Mouse (Mus musculus): ENCODE results near the gene Ace. TPM values are rescaled to one million over a fixed set of nuclear protein-coding genes. Genes with fewer than 3 reads are reported as not detected.

Gene Ace
- polyA plus RNA-seq, 1 experiment from 2014 or later: 3.1 TPM

DNA sequence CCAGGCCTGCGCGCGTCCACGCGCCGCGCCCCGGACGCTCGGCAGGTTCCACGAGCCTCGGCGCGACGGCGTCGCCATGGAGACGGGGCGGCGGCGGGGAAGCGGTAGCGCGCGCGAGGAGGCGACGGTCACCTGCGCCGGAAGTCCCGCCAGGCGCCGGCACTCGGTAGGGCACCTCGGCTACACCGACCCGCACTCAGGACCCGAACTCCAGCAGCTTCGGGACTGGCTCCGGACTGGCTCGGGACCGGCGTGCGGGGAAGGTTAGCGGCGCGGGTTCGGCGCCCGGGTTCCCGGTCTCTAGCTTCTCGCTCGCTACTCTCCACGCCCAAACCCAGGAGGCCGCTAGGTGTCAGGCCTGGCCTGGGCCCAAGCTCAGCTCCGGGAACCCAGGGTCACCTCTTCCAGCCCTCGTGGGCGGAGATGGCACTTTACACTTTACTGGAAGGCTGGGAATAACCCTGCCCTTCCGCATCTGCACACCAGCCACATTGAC, 23.6 kb upstream of the Ace start:
- peak overlapping the region; percentile 75 for H3K9ac ChIP-seq (ENCODE audit: low read length)
- H3K9me3 ChIP-seq (replicated peaks; ENCODE audit: control insufficient read depth, low read length): no peaks in the 10 kb centered on the region
- H3K4me3 ChIP-seq (ENCODE audit: low read length): peak overlapping the region; percentile 70
- under 1% methylated on average over 59 of the region's 59 CpGs for WGBS
- peak; percentile 64 for ATAC-seq (replicated peaks; ENCODE audit: extremely low read depth, insufficient read depth, low FRiP score)
- peak overlapping the region; percentile 81 for H3K27ac ChIP-seq (ENCODE audit: low read length)
- peak overlapping the region; percentile 99 for H3K4me2 ChIP-seq (ENCODE audit: low read depth, low read length)
- no peaks in the 10 kb centered on the region for H3K36me3 ChIP-seq (ENCODE audit: control insufficient read depth, insufficient read depth)
- H3K4me1 ChIP-seq (ENCODE audit: control insufficient read depth, insufficient read depth, low read length): peaks cover 15% of the 10 kb centered on the region
- peaks cover 11% of the 10 kb centered on the region; the same call in 1 of the 2 replicates for H3K27me3 ChIP-seq (ENCODE audit: control insufficient read depth, insufficient read depth, low read length)

GRCm38 (mm10) chr11:105944770-105945672, 22.7 kb upstream of the Ace start:
- Histone ChIP-seq H3K9me3 (replicated peaks; ENCODE audit: control insufficient read depth, low read length) (no peaks in the 10 kb centered on the region), H3K4me2 (ENCODE audit: low read depth, low read length) (peak overlapping the region; percentile 99), H3K9ac (ENCODE audit: low read length) (peak overlapping the region; percentile 9; the same call in 1 of the 2 replicates), H3K27me3 (ENCODE audit: control insufficient read depth, insufficient read depth, low read length) (peaks cover 14% of the 10 kb centered on the region; the same call in 1 of the 2 replicates), H3K27ac (ENCODE audit: low read length) (peak overlapping the region; percentile 81), H3K4me1 (ENCODE audit: control insufficient read depth, insufficient read depth, low read length) (peaks cover 15% of the 10 kb centered on the region), H3K36me3 (ENCODE audit: control insufficient read depth, insufficient read depth) (no peaks in the 10 kb centered on the region), H3K4me3 (ENCODE audit: low read length) (peak overlapping the region; percentile 70)
- 58% methylated on average over 16 of the region's 16 CpGs for WGBS
- peak; percentile 42 for ATAC-seq (replicated peaks; ENCODE audit: extremely low read depth, insufficient read depth, low FRiP score)

GRCm38 (mm10) chr11:105946694-105947154, 21.0 kb upstream of the Ace start:
- H3K4me3 ChIP-seq (ENCODE audit: low read length): no peak overlapping the region
- H3K9me3 ChIP-seq (replicated peaks; ENCODE audit: control insufficient read depth, low read length): no peaks in the 10 kb centered on the region
- H3K9ac ChIP-seq (ENCODE audit: low read length): no peak overlapping the region
- H3K4me1 ChIP-seq (ENCODE audit: control insufficient read depth, insufficient read depth, low read length): peaks cover 15% of the 10 kb centered on the region
- H3K27me3 ChIP-seq (ENCODE audit: control insufficient read depth, insufficient read depth, low read length): peaks cover 9% of the 10 kb centered on the region; the same call in 1 of the 2 replicates
- no peaks in the 10 kb centered on the region for H3K36me3 ChIP-seq (ENCODE audit: control insufficient read depth, insufficient read depth)
- ATAC-seq (replicated peaks; ENCODE audit: extremely low read depth, insufficient read depth, low FRiP score): no peak
- 48% methylated on average over 11 of the region's 11 CpGs for WGBS
- no peak overlapping the region for H3K4me2 ChIP-seq (ENCODE audit: low read depth, low read length)
- no peak overlapping the region for H3K27ac ChIP-seq (ENCODE audit: low read length)

- no peak for ATAC-seq (replicated peaks; ENCODE audit: extremely low read depth, insufficient read depth, low FRiP score)
- H3K4me3 ChIP-seq (ENCODE audit: low read length): no peak overlapping the region
- no peaks in the 10 kb centered on the region for H3K9me3 ChIP-seq (replicated peaks; ENCODE audit: control insufficient read depth, low read length)
- H3K27ac ChIP-seq (ENCODE audit: low read length): no peak overlapping the region
- H3K36me3 ChIP-seq (ENCODE audit: control insufficient read depth, insufficient read depth): no peaks in the 10 kb centered on the region
- H3K9ac ChIP-seq (ENCODE audit: low read length): no peak overlapping the region
- H3K4me1 ChIP-seq (ENCODE audit: control insufficient read depth, insufficient read depth, low read length): peaks cover 15% of the 10 kb centered on the region
- H3K4me2 ChIP-seq (ENCODE audit: low read depth, low read length): no peak overlapping the region
- 47% methylated on average over 2 of the region's 2 CpGs for WGBS
- H3K27me3 ChIP-seq (ENCODE audit: control insufficient read depth, insufficient read depth, low read length): 0 out of 2 replicates have a peak, but pooled peaks cover 2% of the 10 kb centered on the region
These were observed 19.5 kb upstream of the Ace start for GRCm38 (mm10) chr11:105948255-105948654.

GRCm38 (mm10) chr11:105950519-105950918, 17.2 kb upstream of the Ace start:
- no peak overlapping the region for H3K27ac ChIP-seq (ENCODE audit: low read length)
- 60% methylated on average over 4 of the region's 4 CpGs for WGBS
- H3K4me1 ChIP-seq (ENCODE audit: control insufficient read depth, insufficient read depth, low read length): peaks cover 3% of the 10 kb centered on the region
- no peaks in the 10 kb centered on the region for H3K9me3 ChIP-seq (replicated peaks; ENCODE audit: control insufficient read depth, low read length)
- H3K9ac ChIP-seq (ENCODE audit: low read length): no peak overlapping the region
- no peak overlapping the region for H3K4me3 ChIP-seq (ENCODE audit: low read length)
- no peak overlapping the region for H3K4me2 ChIP-seq (ENCODE audit: low read depth, low read length)
- ATAC-seq (replicated peaks; ENCODE audit: extremely low read depth, insufficient read depth, low FRiP score): no peak
- H3K36me3 ChIP-seq (ENCODE audit: control insufficient read depth, insufficient read depth): no peaks in the 10 kb centered on the region
- H3K27me3 ChIP-seq (ENCODE audit: control insufficient read depth, insufficient read depth, low read length): 0 out of 2 replicates have a peak, but pooled peaks cover 2% of the 10 kb centered on the region

DNA sequence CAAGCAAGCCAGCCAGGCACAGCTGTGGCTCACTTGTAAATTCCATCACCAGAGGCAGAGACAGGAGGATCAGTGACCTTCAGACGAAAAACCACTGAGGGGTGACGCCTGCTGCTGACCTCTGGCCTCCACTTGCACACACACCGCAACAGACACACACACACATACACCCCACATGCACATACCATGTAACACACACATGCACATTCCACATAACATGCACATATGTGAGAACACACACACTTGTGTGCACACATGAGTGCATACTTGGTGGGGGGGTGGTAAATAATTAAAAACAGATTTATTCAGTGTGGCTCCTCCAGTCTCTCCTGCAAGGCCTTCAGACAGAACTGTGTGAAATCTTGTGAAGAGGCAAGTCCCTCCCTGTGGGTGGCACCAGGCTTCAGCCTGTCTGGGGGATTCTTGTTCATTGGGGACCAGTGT, 16.1 kb upstream of the Ace start:
- no peak overlapping the region for H3K9ac ChIP-seq (ENCODE audit: low read length)
- H3K27ac ChIP-seq (ENCODE audit: low read length): no peak overlapping the region
- no peaks in the 10 kb centered on the region for H3K9me3 ChIP-seq (replicated peaks; ENCODE audit: control insufficient read depth, low read length)
- no peak for ATAC-seq (replicated peaks; ENCODE audit: extremely low read depth, insufficient read depth, low FRiP score)
- no peaks in the 10 kb centered on the region for H3K36me3 ChIP-seq (ENCODE audit: control insufficient read depth, insufficient read depth)
- 73% methylated on average over 3 of the region's 3 CpGs for WGBS
- H3K4me3 ChIP-seq (ENCODE audit: low read length): no peak overlapping the region
- peaks cover 3% of the 10 kb centered on the region; the same call in 1 of the 2 replicates for H3K4me1 ChIP-seq (ENCODE audit: control insufficient read depth, insufficient read depth, low read length)
- peaks cover 2% of the 10 kb centered on the region; the same call in 1 of the 2 replicates for H3K27me3 ChIP-seq (ENCODE audit: control insufficient read depth, insufficient read depth, low read length)
- H3K4me2 ChIP-seq (ENCODE audit: low read depth, low read length): no peak overlapping the region

DNA sequence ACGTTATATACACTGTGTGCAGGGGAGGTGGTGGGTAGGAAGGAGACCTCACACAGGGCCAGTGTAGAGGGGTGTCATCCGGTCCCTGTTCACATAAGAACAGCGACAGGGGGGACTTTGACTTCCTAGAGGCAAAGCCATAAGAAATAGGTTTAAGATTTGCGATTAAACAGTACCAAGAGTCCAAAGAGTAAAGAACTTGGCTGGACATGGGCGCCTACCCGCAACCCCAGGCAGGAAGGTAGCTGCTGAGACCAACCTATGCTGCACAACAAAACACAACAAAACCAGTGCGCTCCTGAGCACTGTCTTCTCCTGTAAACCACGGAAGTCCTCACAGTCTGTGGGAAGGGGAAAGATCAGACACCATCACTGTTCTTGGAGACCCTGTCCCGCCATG, 15.6 kb upstream of the Ace start:
- H3K27ac ChIP-seq (ENCODE audit: low read length): no peak overlapping the region
- peaks cover 2% of the 10 kb centered on the region; the same call in 1 of the 2 replicates for H3K27me3 ChIP-seq (ENCODE audit: control insufficient read depth, insufficient read depth, low read length)
- 81% methylated on average over 9 of the region's 9 CpGs for WGBS
- H3K4me2 ChIP-seq (ENCODE audit: low read depth, low read length): no peak overlapping the region
- H3K4me1 ChIP-seq (ENCODE audit: control insufficient read depth, insufficient read depth, low read length): peaks cover 2% of the 10 kb centered on the region; the same call in 1 of the 2 replicates
- no peak for ATAC-seq (replicated peaks; ENCODE audit: extremely low read depth, insufficient read depth, low FRiP score)
- H3K9me3 ChIP-seq (replicated peaks; ENCODE audit: control insufficient read depth, low read length): no peaks in the 10 kb centered on the region
- H3K36me3 ChIP-seq (ENCODE audit: control insufficient read depth, insufficient read depth): no peaks in the 10 kb centered on the region
- no peak overlapping the region for H3K9ac ChIP-seq (ENCODE audit: low read length)
- no peak overlapping the region for H3K4me3 ChIP-seq (ENCODE audit: low read length)

DNA sequence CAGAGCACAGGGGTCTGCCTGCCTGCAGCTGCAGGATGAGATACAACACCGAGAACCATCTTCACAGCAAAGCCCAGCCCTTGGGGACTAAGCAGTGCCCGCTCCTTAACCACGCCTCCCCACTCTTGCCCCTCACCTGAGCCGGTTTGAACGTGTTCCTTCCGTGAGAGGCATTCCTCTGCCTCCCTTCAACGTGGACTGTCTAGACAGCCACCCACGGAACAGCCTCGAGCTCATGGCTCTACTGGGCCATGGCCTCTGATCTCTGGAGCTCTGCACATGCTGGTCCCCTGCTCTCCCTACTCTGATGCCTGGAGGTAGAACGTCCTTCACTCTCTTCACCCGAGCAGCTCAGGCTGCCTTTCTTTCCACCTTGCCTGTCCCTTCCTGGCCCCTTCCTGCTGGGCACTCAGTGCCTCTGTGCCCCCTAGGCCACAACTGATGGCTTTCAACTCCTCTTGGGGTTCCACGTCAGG, 14.8 kb upstream of the Ace start, which contains the start of gene Cyb561:
Gene Cyb561 (minus strand): TSS at position 426 of the 476 bp plus-strand sequence.
- Histone ChIP-seq H3K4me3 (ENCODE audit: low read length) (no peak within 1 kb of the TSS), H3K27ac (ENCODE audit: low read length) (no peak within 1 kb of the TSS), H3K27me3 (ENCODE audit: control insufficient read depth, insufficient read depth, low read length) (peaks cover 2% of the 10 kb centered on the region; the same call in 1 of the 2 replicates), H3K9me3 (replicated peaks; ENCODE audit: control insufficient read depth, low read length) (no peaks in the 10 kb centered on the region), H3K4me2 (ENCODE audit: low read depth, low read length) (no peak within 1 kb of the TSS), H3K4me1 (ENCODE audit: control insufficient read depth, insufficient read depth, low read length) (no peaks in the 10 kb centered on the region), H3K36me3 (ENCODE audit: control insufficient read depth, insufficient read depth) (no peaks in the 10 kb centered on the region), H3K9ac (ENCODE audit: low read length) (no peak within 1 kb of the TSS)
- 65% methylated on average over 12 of the region's 12 CpGs for WGBS
- ATAC-seq (replicated peaks; ENCODE audit: extremely low read depth, insufficient read depth, low FRiP score): no peak

Data from heart, embryonic 16.5 days (tissue).